In the genomic region with DNA sequence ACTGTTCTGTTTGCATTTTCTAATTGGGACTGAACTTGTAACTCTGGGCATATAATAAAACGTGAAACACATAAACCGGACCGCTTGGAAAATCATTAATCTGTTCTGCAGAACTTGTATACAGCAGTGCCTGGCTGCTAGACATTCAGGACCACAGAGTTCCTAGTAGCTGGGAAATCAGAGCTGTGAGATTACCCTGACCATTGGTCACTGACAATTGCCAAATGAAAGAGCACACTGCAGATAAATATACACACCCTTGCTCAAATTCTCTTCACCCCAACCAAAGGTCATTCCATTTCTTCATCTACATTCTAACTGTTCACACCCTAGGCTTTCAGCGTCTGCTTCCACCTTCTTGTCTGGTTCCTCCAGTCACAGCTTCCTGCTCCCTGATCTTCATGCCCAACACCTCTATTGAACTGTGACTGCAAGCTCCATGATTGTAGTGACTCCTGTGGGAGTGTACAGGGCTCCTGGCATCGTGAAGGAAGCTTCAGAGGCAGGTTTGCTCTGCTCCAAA, we compare ENCODE assay signal across 25 mouse cellular contexts. TPM values are rescaled to one million over a fixed set of nuclear protein-coding genes. Genes with fewer than 3 reads are reported as not detected.
A peak's percentile ranks its signal among the peaks of the same experiment; 100 is the strongest.
DNase-seq lines count a peak whose midpoint lies in the region; ATAC-seq and TF ChIP-seq lines count a peak whose summit lies in the region.
"Had no signal": no experiment of that assay in that cellular context is flagged by ENCODE, and none has a peak within 500 bp of the region (broad histone marks: within the 10 kb centered on the region; RNA-seq: fewer than 3 reads in every experiment).

No protein-coding gene starts in this region.

- DNase-seq in liver, postnatal 0 days = no peak
- no peak for DNase-seq in liver
- no peak for DNase-seq in right cerebral cortex, adult 2 months (ENCODE audit: low spot score in 2 of 2)
- DNase-seq: adrenal gland, adult 2 months; adrenal gland, postnatal 10 days; adrenal gland, postnatal 25 days; cerebellum, adult 11 months; cerebellum, adult 18-20 months; cerebellum, adult 8-10 months; cerebellum, adult 9-11 months; cerebellum, postnatal 14 days; cerebellum, postnatal 36 days; embryo, embryonic 11 days had no signal

- H3K27ac ChIP-seq in intestine, embryonic 15.5 days = no peak overlapping the region
- no peak overlapping the region for H3K27ac ChIP-seq in intestine, postnatal 0 days (ENCODE audit: low read depth, low read length)
- H3K27ac ChIP-seq in liver, postnatal 0 days (ENCODE audit: low read depth) = no peak overlapping the region
- H3K27ac ChIP-seq: embryonic facial prominence, embryonic 13.5 days; embryonic facial prominence, embryonic 15.5 days; forebrain, embryonic 10.5 days; forebrain, embryonic 12.5 days had no signal

- no peak overlapping the region for H3K9ac ChIP-seq in intestine, embryonic 15.5 days
- H3K9ac ChIP-seq in intestine, postnatal 0 days (ENCODE audit: low read depth, low read length) = no peak overlapping the region
- no peak overlapping the region for H3K9ac ChIP-seq in liver, postnatal 0 days (replicated peaks)
- H3K9ac ChIP-seq: embryonic facial prominence, embryonic 13.5 days; embryonic facial prominence, embryonic 15.5 days; forebrain, embryonic 12.5 days had no signal

- H3K36me3 ChIP-seq in intestine, embryonic 15.5 days = no peaks in the 10 kb centered on the region
- H3K36me3 ChIP-seq in intestine, postnatal 0 days (ENCODE audit: control insufficient read depth, insufficient read depth) = no peaks in the 10 kb centered on the region
- no peaks in the 10 kb centered on the region for H3K36me3 ChIP-seq in liver, postnatal 0 days (replicated peaks; ENCODE audit: insufficient read depth, low read length)
- H3K36me3 ChIP-seq: embryonic facial prominence, embryonic 13.5 days; embryonic facial prominence, embryonic 15.5 days; forebrain, embryonic 10.5 days; forebrain, embryonic 12.5 days had no signal

- peak; percentile 59 for ATAC-seq in intestine, embryonic 15.5 days
- ATAC-seq in intestine, postnatal 0 days = no peak
- ATAC-seq in liver, postnatal 0 days = peak; percentile 53; the same call in 1 of the 2 replicates
- ATAC-seq: forebrain, embryonic 14.5 days; forebrain, embryonic 16.5 days had no signal

- no peaks in the 10 kb centered on the region for H3K9me3 ChIP-seq in intestine, embryonic 15.5 days
- no peaks in the 10 kb centered on the region for H3K9me3 ChIP-seq in intestine, postnatal 0 days (ENCODE audit: control insufficient read depth)
- no peaks in the 10 kb centered on the region for H3K9me3 ChIP-seq in liver, postnatal 0 days (ENCODE audit: low read length)
- H3K9me3 ChIP-seq: embryonic facial prominence, embryonic 13.5 days; embryonic facial prominence, embryonic 15.5 days; forebrain, embryonic 12.5 days had no signal

- no peak overlapping the region for H3K4me2 ChIP-seq in intestine, embryonic 15.5 days (replicated peaks)
- H3K4me2 ChIP-seq in intestine, postnatal 0 days (replicated peaks; ENCODE audit: low read depth) = no peak overlapping the region
- H3K4me2 ChIP-seq in liver, postnatal 0 days (ENCODE audit: low read depth, low read length) = no peak overlapping the region
- H3K4me2 ChIP-seq: embryonic facial prominence, embryonic 13.5 days; embryonic facial prominence, embryonic 15.5 days; forebrain, embryonic 12.5 days had no signal

- 48% methylated on average over 5 of the region's 5 CpGs for WGBS in intestine, embryonic 15.5 days
- WGBS in intestine, postnatal 0 days = 24% methylated on average over 5 of the region's 5 CpGs
- WGBS in liver, postnatal 0 days (ENCODE audit: insufficient replicate concordance) = 55% methylated on average over 5 of the region's 5 CpGs

- H3K27me3 ChIP-seq in intestine, embryonic 15.5 days (replicated peaks) = no peaks in the 10 kb centered on the region
- H3K27me3 ChIP-seq in intestine, postnatal 0 days (replicated peaks; ENCODE audit: control insufficient read depth, insufficient read depth, low read length) = no peaks in the 10 kb centered on the region
- H3K27me3 ChIP-seq in liver, postnatal 0 days (ENCODE audit: insufficient read depth, low read length) = no peaks in the 10 kb centered on the region
- H3K27me3 ChIP-seq: embryonic facial prominence, embryonic 13.5 days; embryonic facial prominence, embryonic 15.5 days; forebrain, embryonic 12.5 days had no signal

- H3K4me3 ChIP-seq in intestine, embryonic 15.5 days (replicated peaks) = no peak overlapping the region
- H3K4me3 ChIP-seq in intestine, postnatal 0 days (ENCODE audit: low read depth, low read length) = no peak overlapping the region
- H3K4me3 ChIP-seq in liver, postnatal 0 days (ENCODE audit: low read depth, low read length) = no peak overlapping the region
- H3K4me3 ChIP-seq: embryonic facial prominence, embryonic 13.5 days; embryonic facial prominence, embryonic 15.5 days; erythroblast, embryonic 14.5 days; forebrain, embryonic 10.5 days; forebrain, embryonic 12.5 days had no signal

- H3K4me1 ChIP-seq in intestine, embryonic 15.5 days (replicated peaks) = no peaks in the 10 kb centered on the region
- H3K4me1 ChIP-seq in intestine, postnatal 0 days (replicated peaks; ENCODE audit: control insufficient read depth, insufficient read depth, low read length) = no peaks in the 10 kb centered on the region
- H3K4me1 ChIP-seq in liver, postnatal 0 days (ENCODE audit: insufficient read depth) = no peaks in the 10 kb centered on the region
- H3K4me1 ChIP-seq: embryonic facial prominence, embryonic 13.5 days; embryonic facial prominence, embryonic 15.5 days; forebrain, embryonic 10.5 days; forebrain, embryonic 12.5 days had no signal

- TF ChIP-seq CTCF in intestine, postnatal 0 days (IDR thresholded peaks at IDR 0.05; ENCODE audit: low read depth) = no peak
- TF ChIP-seq CTCF in liver, postnatal 0 days (IDR thresholded peaks at IDR 0.05; ENCODE audit: low read depth) = no peak

- TF ChIP-seq EP300 in liver, postnatal 0 days (IDR thresholded peaks at IDR 0.05; ENCODE audit: low read depth) = no peak

RNA-seq across cellular contexts. Expression of a gene that starts 2.7 kb away (rescaled TPM):
- not detected in 2 replicates for polyA plus RNA-seq in intestine, embryonic 15.5 days (2015; fragmentation: Nextera tagmentation; extraction: Ambion mirVana)
- not detected in 2 replicates for polyA plus RNA-seq in intestine, postnatal 0 days (2015; fragmentation: Nextera tagmentation; extraction: Ambion mirVana)
- 0.11 and 0.21 TPM in 2 replicates for polyA plus RNA-seq in liver, postnatal 0 days (2015; fragmentation: Nextera tagmentation; extraction: Ambion mirVana)
- polyA plus RNA-seq: adrenal gland, adult 2 months; brain, embryonic 14.5 days; C2C12; embryonic facial prominence, embryonic 11.5 days; embryonic facial prominence, embryonic 13.5 days; embryonic facial prominence, embryonic 15.5 days; erythroblast, embryonic 14.5 days; forebrain, embryonic 10.5 days; forebrain, embryonic 12.5 days; forebrain, embryonic 14.5 days; forebrain, embryonic 16.5 days had no signal

RNA-seq across cellular contexts. Expression of a gene that starts 32.5 kb away (rescaled TPM):
- polyA plus RNA-seq in intestine, embryonic 15.5 days (2015; fragmentation: Nextera tagmentation; extraction: Ambion mirVana) = not detected in 2 replicates
- 0.08 TPM in 1 of 2 replicates, not detected in the other for polyA plus RNA-seq in intestine, postnatal 0 days (2015; fragmentation: Nextera tagmentation; extraction: Ambion mirVana)
- 97.8 and 102 TPM in 2 replicates for polyA plus RNA-seq in liver, postnatal 0 days (2015; fragmentation: Nextera tagmentation; extraction: Ambion mirVana)
- polyA plus RNA-seq: brain, embryonic 14.5 days; C2C12; embryonic facial prominence, embryonic 11.5 days; embryonic facial prominence, embryonic 13.5 days; embryonic facial prominence, embryonic 15.5 days; erythroblast, embryonic 14.5 days; forebrain, embryonic 10.5 days; forebrain, embryonic 12.5 days; forebrain, embryonic 14.5 days; forebrain, embryonic 16.5 days had no signal

RNA-seq across cellular contexts. Expression of a gene that starts 50.7 kb away (rescaled TPM):
- not detected in 2 replicates for polyA plus RNA-seq in intestine, embryonic 15.5 days (2015; fragmentation: Nextera tagmentation; extraction: Ambion mirVana)
- polyA plus RNA-seq in intestine, postnatal 0 days (2015; fragmentation: Nextera tagmentation; extraction: Ambion mirVana) = not detected in 2 replicates
- polyA plus RNA-seq in liver, postnatal 0 days (2015; fragmentation: Nextera tagmentation; extraction: Ambion mirVana) = 0.07 TPM in 1 of 2 replicates, not detected in the other
- polyA plus RNA-seq: brain, embryonic 14.5 days; C2C12; embryonic facial prominence, embryonic 11.5 days; embryonic facial prominence, embryonic 13.5 days; embryonic facial prominence, embryonic 15.5 days; erythroblast, embryonic 14.5 days; forebrain, embryonic 10.5 days; forebrain, embryonic 12.5 days had no signal

Comparison
In these comparisons a context has a peak if more than half of its experiments do, and no peak if none do; other contexts are left out.
1. RNA of a gene that starts 32.5 kb away (polyA plus RNA-seq): 97.8 to 102 TPM in liver, postnatal 0 days; 0.08 TPM in intestine, postnatal 0 days and not detected in intestine, embryonic 15.5 days; every median in the first group is over 10 times any median in the second.